Mouse (Mus musculus) brain, embryonic 14.5 days (tissue): ENCODE results near the gene Abcg5.

Experiments
- CTCF ChIP-seq: fragments of 200-500 bp; IDR thresholded peaks from 2 replicates; pipeline ENCODE4 v1.5.1; 2012; ENCODE audit warnings: inconsistent platforms, mild to moderate bottlenecking, moderate library complexity, borderline replicate concordance; ENCODE audit not compliant: insufficient read depth, insufficient read length; ENCODE audit errors: extremely low read depth
- POLR2A ChIP-seq: fragments of 200-500 bp; IDR thresholded peaks from 2 replicates; pipeline ENCODE4 v1.6.1; 2012; ENCODE audit warnings: mild to moderate bottlenecking, inconsistent platforms, borderline replicate concordance; ENCODE audit not compliant: poor library complexity, insufficient read depth, insufficient read length, severe bottlenecking; ENCODE audit errors: extremely low read depth

- TF ChIP-seq POLR2A (no peak), CTCF (no peak)
Observed at GRCm38 (mm10) chr17:84645894-84646293, 36.9 kb downstream of the Abcg5 start.
